Comparison of ENCODE assay signal across 13 mouse cellular contexts in genomic region chr1:60862510-60862909, GRCm38 (mm10). TPM values are rescaled to one million over a fixed set of nuclear protein-coding genes. Genes with fewer than 3 reads are reported as not detected.
A peak's percentile ranks its signal among the peaks of the same experiment; 100 is the strongest.
DNase-seq lines count a peak whose midpoint lies in the region; ATAC-seq and TF ChIP-seq lines count a peak whose summit lies in the region.
"Had no signal": no experiment of that assay in that cellular context is flagged by ENCODE, and none has a peak within 500 bp of the region (broad histone marks: within the 10 kb centered on the region; RNA-seq: fewer than 3 reads in every experiment).

No protein-coding gene starts in this region.

- no peak for ATAC-seq in hindbrain, postnatal 0 days
- ATAC-seq in midbrain, embryonic 15.5 days (replicated peaks): no peak
- no peak for ATAC-seq in midbrain, embryonic 14.5 days (ENCODE audit: low FRiP score, low TSS enrichment)
- no peak for ATAC-seq in stomach, embryonic 15.5 days (ENCODE audit: insufficient read depth, low FRiP score, low read depth)

- DNase-seq in hindbrain, embryonic 10.5 days (ENCODE audit: low spot score): no peak
- no peak for DNase-seq in hindbrain, postnatal 0 days (ENCODE audit: low spot score)
- DNase-seq in midbrain, embryonic 14.5 days: no peak
- no peak for DNase-seq in limb, embryonic 10.5 days (ENCODE audit: low spot score)
- DNase-seq in yolk sac, embryonic 10.5 days (ENCODE audit: low spot score): no peak
- DNase-seq in left cerebral cortex, postnatal 4 days: no peak
- DNase-seq: thymus, adult 2 months had no signal

- H3K4me3 ChIP-seq in hindbrain, embryonic 10.5 days: no peak overlapping the region
- H3K4me3 ChIP-seq in hindbrain, postnatal 0 days (ENCODE audit: low read length): no peak overlapping the region
- H3K4me3 ChIP-seq in midbrain, embryonic 15.5 days: no peak overlapping the region
- no peak overlapping the region for H3K4me3 ChIP-seq in midbrain, embryonic 14.5 days (replicated peaks; ENCODE audit: low read depth, low read length)
- H3K4me3 ChIP-seq in limb, embryonic 10.5 days: no peak overlapping the region
- no peak overlapping the region for H3K4me3 ChIP-seq in stomach, embryonic 15.5 days (replicated peaks)

- H3K27me3 ChIP-seq in hindbrain, embryonic 10.5 days (ENCODE audit: insufficient read depth, poor library complexity, severe bottlenecking): no peaks in the 10 kb centered on the region; the same call in 1 of the 2 replicates
- no peaks in the 10 kb centered on the region for H3K27me3 ChIP-seq in hindbrain, postnatal 0 days (ENCODE audit: insufficient read depth, low read length)
- no peaks in the 10 kb centered on the region for H3K27me3 ChIP-seq in midbrain, embryonic 15.5 days (replicated peaks)
- H3K27me3 ChIP-seq in midbrain, embryonic 14.5 days (ENCODE audit: control insufficient read depth, insufficient read depth, low read length): no peaks in the 10 kb centered on the region
- no peaks in the 10 kb centered on the region for H3K27me3 ChIP-seq in limb, embryonic 10.5 days (ENCODE audit: low read depth, poor library complexity, severe bottlenecking)
- H3K27me3 ChIP-seq in stomach, embryonic 15.5 days (replicated peaks): no peaks in the 10 kb centered on the region

- intact Hi-C loops in left cerebral cortex, postnatal 4 days (cut with DNase I): loop anchor here (5.0 kb wide), 1 partner anchor 295 kb away; the partner anchor contains the start of gene Raph1

- no peaks in the 10 kb centered on the region for H3K36me3 ChIP-seq in hindbrain, embryonic 10.5 days
- H3K36me3 ChIP-seq in hindbrain, postnatal 0 days (ENCODE audit: insufficient read depth, low read length): no peaks in the 10 kb centered on the region
- H3K36me3 ChIP-seq in midbrain, embryonic 15.5 days (replicated peaks): no peaks in the 10 kb centered on the region
- no peaks in the 10 kb centered on the region for H3K36me3 ChIP-seq in midbrain, embryonic 14.5 days (ENCODE audit: control insufficient read depth, insufficient read depth, low read length)
- H3K36me3 ChIP-seq in limb, embryonic 10.5 days: no peaks in the 10 kb centered on the region
- no peaks in the 10 kb centered on the region for H3K36me3 ChIP-seq in stomach, embryonic 15.5 days

- no peaks in the 10 kb centered on the region for H3K9me3 ChIP-seq in hindbrain, embryonic 10.5 days
- no peaks in the 10 kb centered on the region for H3K9me3 ChIP-seq in hindbrain, postnatal 0 days (ENCODE audit: low read length)
- H3K9me3 ChIP-seq in midbrain, embryonic 15.5 days: no peaks in the 10 kb centered on the region
- no peaks in the 10 kb centered on the region for H3K9me3 ChIP-seq in midbrain, embryonic 14.5 days (ENCODE audit: control insufficient read depth, low read length)
- no peaks in the 10 kb centered on the region for H3K9me3 ChIP-seq in limb, embryonic 10.5 days (replicated peaks)
- no peaks in the 10 kb centered on the region for H3K9me3 ChIP-seq in stomach, embryonic 15.5 days
- H3K9me3 ChIP-seq: megakaryocyte, embryonic 14.5 days had no signal

- WGBS in hindbrain, embryonic 10.5 days: 76% methylated on average over 3 of the region's 3 CpGs
- WGBS in hindbrain, postnatal 0 days: 72% methylated on average over 3 of the region's 3 CpGs
- 81% methylated on average over 3 of the region's 3 CpGs for WGBS in midbrain, embryonic 15.5 days
- WGBS in midbrain, embryonic 14.5 days: 86% methylated on average over 3 of the region's 3 CpGs
- 71% methylated on average over 3 of the region's 3 CpGs for WGBS in limb, embryonic 10.5 days
- WGBS in stomach, embryonic 15.5 days: 51% methylated on average over 3 of the region's 3 CpGs

- no peak for TF ChIP-seq CTCF in hindbrain, postnatal 0 days (IDR thresholded peaks at IDR 0.05; ENCODE audit: low read depth)

- peak overlapping the region; percentile 57 for H3K27ac ChIP-seq in hindbrain, embryonic 10.5 days
- no peak overlapping the region for H3K27ac ChIP-seq in hindbrain, postnatal 0 days
- peak overlapping the region; percentile 13; the same call in 1 of the 2 replicates for H3K27ac ChIP-seq in midbrain, embryonic 15.5 days
- H3K27ac ChIP-seq in midbrain, embryonic 14.5 days (replicated peaks; ENCODE audit: low read depth, low read length): no peak overlapping the region; the same call in 1 of the 2 replicates
- peak overlapping the region; percentile 64; the same call in 1 of the 2 replicates for H3K27ac ChIP-seq in limb, embryonic 10.5 days
- 0 out of 2 replicates have a peak overlapping the region, but pooled peaks have one; percentile 26 for H3K27ac ChIP-seq in stomach, embryonic 15.5 days

- no peak overlapping the region for H3K9ac ChIP-seq in hindbrain, postnatal 0 days (replicated peaks; ENCODE audit: low read length)
- H3K9ac ChIP-seq in midbrain, embryonic 15.5 days: no peak overlapping the region
- no peak overlapping the region for H3K9ac ChIP-seq in midbrain, embryonic 14.5 days (replicated peaks; ENCODE audit: low read length)
- H3K9ac ChIP-seq in stomach, embryonic 15.5 days: no peak overlapping the region

- no peak overlapping the region for H3K4me2 ChIP-seq in hindbrain, postnatal 0 days (ENCODE audit: low read depth, low read length)
- H3K4me2 ChIP-seq in midbrain, embryonic 15.5 days: no peak overlapping the region
- no peak overlapping the region for H3K4me2 ChIP-seq in midbrain, embryonic 14.5 days (ENCODE audit: low read length)
- no peak overlapping the region for H3K4me2 ChIP-seq in stomach, embryonic 15.5 days

- peaks cover 42% of the 10 kb centered on the region for H3K4me1 ChIP-seq in hindbrain, embryonic 10.5 days (replicated peaks)
- H3K4me1 ChIP-seq in hindbrain, postnatal 0 days (ENCODE audit: insufficient read depth, low read length): peaks cover 5% of the 10 kb centered on the region; the same call in 1 of the 2 replicates
- H3K4me1 ChIP-seq in midbrain, embryonic 15.5 days: peaks cover 15% of the 10 kb centered on the region
- H3K4me1 ChIP-seq in midbrain, embryonic 14.5 days (ENCODE audit: control insufficient read depth, insufficient read depth, low read length): no peaks in the 10 kb centered on the region
- peaks cover 22% of the 10 kb centered on the region for H3K4me1 ChIP-seq in limb, embryonic 10.5 days
- H3K4me1 ChIP-seq in stomach, embryonic 15.5 days: 0 out of 2 replicates have a peak, but pooled peaks cover 2% of the 10 kb centered on the region

RNA-seq across cellular contexts. Expression of gene Ctla4, which starts 24.3 kb away (rescaled TPM):
- not detected in 2 replicates for polyA plus RNA-seq in hindbrain, embryonic 10.5 days (2016; fragmentation: Nextera tagmentation; extraction: Ambion mirVana)
- total RNA-seq in hindbrain, postnatal 0 days (2014; rRNA removed): not detected in 2 replicates
- polyA plus RNA-seq in hindbrain, postnatal 0 days (2015; fragmentation: Nextera tagmentation; extraction: Ambion mirVana): not detected in 2 replicates
- polyA plus RNA-seq in midbrain, embryonic 15.5 days (2015; fragmentation: Nextera tagmentation; extraction: Ambion mirVana): not detected in 2 replicates
- polyA plus RNA-seq in midbrain, embryonic 14.5 days (2014; fragmentation: Nextera tagmentation; extraction: Ambion mirVana): not detected in 2 replicates
- not detected in 2 replicates for polyA plus RNA-seq in limb, embryonic 10.5 days (2016; fragmentation: Nextera tagmentation; extraction: Ambion mirVana)
- polyA plus RNA-seq in stomach, embryonic 15.5 days (2015; fragmentation: Nextera tagmentation; extraction: Ambion mirVana): not detected in 2 replicates
- not detected for total RNA-seq in left cerebral cortex, postnatal 4 days (2021)
- total RNA-seq: common myeloid progenitor, adult 5-6 weeks; left cerebral cortex, postnatal 10 days had no signal
- polyA plus RNA-seq: neural tube, embryonic 14.5 days had no signal

Comparison
In these comparisons a context has a peak if more than half of its experiments do, and no peak if none do; other contexts are left out.
1. H3K27ac ChIP-seq: peak in hindbrain, embryonic 10.5 days (single experiment), midbrain, embryonic 15.5 days (single experiment), limb, embryonic 10.5 days (single experiment) and stomach, embryonic 15.5 days (single experiment); none in hindbrain, postnatal 0 days (single experiment) and midbrain, embryonic 14.5 days (single experiment).